Mouse (Mus musculus): ENCODE measurements around the gene Slit1.

- TF ChIP-seq CTCF (IDR thresholded peaks at IDR 0.05; ENCODE audit: control insufficient read depth, insufficient read depth, low read length) = no peak
- no peak for TF ChIP-seq POLR2A (IDR thresholded peaks at IDR 0.05; ENCODE audit: borderline replicate concordance, control insufficient read depth, low read depth, low read length)
Measured at GRCm38 (mm10) chr19:41573700-41574099, 169.8 kb downstream of the Slit1 start.

All from bone marrow, adult 2 months (tissue).